Mouse (Mus musculus) thymus, adult 2 months (tissue): ENCODE data around the gene Wwp2.

Source experiments
- CTCF ChIP-seq: fragments of 200-500 bp; IDR thresholded peaks from 2 replicates; pipeline ENCODE4 v1.5.1; 2012; ENCODE audit warnings: mild to moderate bottlenecking, control low read depth, low read length, moderate library complexity, borderline replicate concordance; ENCODE audit not compliant: control insufficient read depth, poor library complexity, insufficient read depth; ENCODE audit errors: extremely low read depth
- POLR2A ChIP-seq: fragments of 200-500 bp; IDR thresholded peaks from 2 replicates; pipeline ENCODE4 v1.6.1; 2012; ENCODE audit warnings: mild to moderate bottlenecking, low read length, control low read depth, moderate library complexity; ENCODE audit not compliant: control insufficient read depth, poor library complexity, insufficient read depth; ENCODE audit errors: extremely low read depth

- TF ChIP-seq CTCF, result no peak
- TF ChIP-seq POLR2A, result no peak
Observed at GRCm38 (mm10) chr8:107505271-107505670, 69.1 kb downstream of the Wwp2 start.
